Mouse (Mus musculus): Measurements from ENCODE around the gene Mrps21. TPM values are rescaled to one million over a fixed set of nuclear protein-coding genes. Genes with fewer than 3 reads are reported as not detected.
A peak's percentile ranks its signal among the peaks of the same experiment; 100 is the strongest.
"Not testable (repeated sequence)": the region's sequence is repeated elsewhere in the genome, so short reads cannot be mapped to it uniquely, and the experiment has no call there.

Gene Mrps21
- polyA plus RNA-seq, 1 experiment from 2014 or later, result 355 TPM

DNA sequence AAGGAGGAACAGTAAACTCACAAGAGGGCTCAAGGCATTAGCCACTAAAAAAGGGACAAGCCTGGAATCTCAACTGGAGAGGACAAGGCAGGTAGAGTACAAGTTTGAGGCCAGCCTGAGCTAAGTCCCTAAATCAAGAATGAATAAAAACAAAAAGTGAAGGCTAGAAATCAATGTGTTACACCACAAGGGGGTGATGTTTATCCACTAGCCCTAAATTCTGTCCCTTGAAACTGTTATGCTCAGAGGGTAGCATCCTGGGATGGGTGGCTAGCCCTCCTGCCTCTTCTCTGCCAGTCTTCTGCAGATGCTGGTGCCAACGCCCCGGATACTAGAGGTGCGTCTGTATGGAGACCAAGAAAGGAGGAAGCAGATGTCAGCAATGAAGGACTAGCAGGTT lies 11.0 kb downstream of the Mrps21 start:
- Histone ChIP-seq H3K4me3 (ENCODE audit: low read length) (no peak overlapping the region), H3K9ac (replicated peaks; ENCODE audit: low read length) (no peak overlapping the region), H3K27me3 (ENCODE audit: insufficient read depth, low read length) (no peaks in the 10 kb centered on the region), H3K4me1 (ENCODE audit: insufficient read depth, low read length) (no peaks in the 10 kb centered on the region), H3K36me3 (ENCODE audit: insufficient read depth, low read length) (peaks cover 22% of the 10 kb centered on the region), H3K9me3 (ENCODE audit: low read length) (no peaks in the 10 kb centered on the region), H3K27ac (ENCODE audit: low read length) (no peak overlapping the region), H3K4me2 (replicated peaks; ENCODE audit: low read depth, low read length) (no peak overlapping the region)
- 82% methylated on average over 3 of the region's 3 CpGs for WGBS
- ATAC-seq (ENCODE audit: low FRiP score, low TSS enrichment), result no peak

- WGBS, result 81% methylated on average over 3 of the region's 3 CpGs
- H3K27ac ChIP-seq (ENCODE audit: low read length); H3K27me3 ChIP-seq (ENCODE audit: insufficient read depth, low read length); H3K4me1 ChIP-seq (ENCODE audit: insufficient read depth, low read length); H3K9ac ChIP-seq (replicated peaks; ENCODE audit: low read length); ATAC-seq (ENCODE audit: low FRiP score, low TSS enrichment); H3K4me2 ChIP-seq (replicated peaks; ENCODE audit: low read depth, low read length); H3K4me3 ChIP-seq (ENCODE audit: low read length); H3K9me3 ChIP-seq (ENCODE audit: low read length): not testable (repeated sequence)
- H3K36me3 ChIP-seq (ENCODE audit: insufficient read depth, low read length), result peaks cover 11% of the 10 kb centered on the region
Measured at GRCm38 (mm10) chr3:95858278-95858677, 13.0 kb downstream of the Mrps21 start.

GRCm38 (mm10) chr3:95857050-95857449 lies 14.3 kb downstream of the Mrps21 start:
- not testable (repeated sequence) for H3K4me2 ChIP-seq (replicated peaks; ENCODE audit: low read depth, low read length); H3K9me3 ChIP-seq (ENCODE audit: low read length); ATAC-seq (ENCODE audit: low FRiP score, low TSS enrichment); H3K9ac ChIP-seq (replicated peaks; ENCODE audit: low read length); H3K4me1 ChIP-seq (ENCODE audit: insufficient read depth, low read length); H3K27ac ChIP-seq (ENCODE audit: low read length); H3K4me3 ChIP-seq (ENCODE audit: low read length); H3K27me3 ChIP-seq (ENCODE audit: insufficient read depth, low read length)
- 84% methylated on average over 1 of the region's 1 CpGs for WGBS
- H3K36me3 ChIP-seq (ENCODE audit: insufficient read depth, low read length), result peaks cover 15% of the 10 kb centered on the region

DNA sequence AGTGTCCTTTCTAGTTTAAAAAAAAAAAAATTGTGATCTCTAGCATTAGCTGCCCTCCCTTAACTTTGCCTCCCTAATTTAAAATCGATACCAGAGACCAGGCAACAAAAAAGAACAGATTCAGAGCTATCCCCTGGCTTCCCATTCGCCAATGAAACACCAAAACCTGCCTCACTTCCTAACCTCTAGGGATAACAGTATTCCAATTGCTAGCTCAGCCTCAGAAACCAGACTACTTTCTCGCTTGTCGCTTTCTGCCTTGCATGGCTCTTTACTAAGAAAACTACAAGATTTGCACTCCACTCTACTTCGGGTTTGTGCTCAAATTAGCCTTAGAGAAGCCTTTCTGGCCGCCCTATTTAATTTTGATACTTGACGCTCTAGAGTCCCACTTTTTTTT lies 15.2 kb downstream of the Mrps21 start:
- WGBS, result 22% methylated on average over 7 of the region's 7 CpGs
- no peaks in the 10 kb centered on the region for H3K27me3 ChIP-seq (ENCODE audit: insufficient read depth, low read length)
- H3K9me3 ChIP-seq (ENCODE audit: low read length), result no peaks in the 10 kb centered on the region
- peak overlapping the region; percentile 91 for H3K9ac ChIP-seq (replicated peaks; ENCODE audit: low read length)
- H3K27ac ChIP-seq (ENCODE audit: low read length), result peak overlapping the region; percentile 82
- peaks cover 19% of the 10 kb centered on the region for H3K36me3 ChIP-seq (ENCODE audit: insufficient read depth, low read length)
- ATAC-seq (ENCODE audit: low FRiP score, low TSS enrichment), result 0 out of 2 replicates have a peak, but pooled peaks have one; percentile 5
- H3K4me3 ChIP-seq (ENCODE audit: low read length), result peak overlapping the region; percentile 95
- peaks cover 7% of the 10 kb centered on the region for H3K4me1 ChIP-seq (ENCODE audit: insufficient read depth, low read length)
- H3K4me2 ChIP-seq (replicated peaks; ENCODE audit: low read depth, low read length), result peak overlapping the region; percentile 71

- peak within 1 kb of the TSS; percentile 91 for H3K9ac ChIP-seq (replicated peaks; ENCODE audit: low read length)
- peaks cover 23% of the 10 kb centered on the region for H3K36me3 ChIP-seq (ENCODE audit: insufficient read depth, low read length)
- peaks cover 7% of the 10 kb centered on the region for H3K4me1 ChIP-seq (ENCODE audit: insufficient read depth, low read length)
- peak within 1 kb of the TSS; percentile 82 for H3K27ac ChIP-seq (ENCODE audit: low read length)
- WGBS, result under 1% methylated on average over 56 of the region's 56 CpGs
- H3K4me2 ChIP-seq (replicated peaks; ENCODE audit: low read depth, low read length), result peak within 1 kb of the TSS; percentile 71
- H3K27me3 ChIP-seq (ENCODE audit: insufficient read depth, low read length), result no peaks in the 10 kb centered on the region
- peak within 1 kb of the TSS; percentile 95 for H3K4me3 ChIP-seq (ENCODE audit: low read length)
- H3K9me3 ChIP-seq (ENCODE audit: low read length), result no peaks in the 10 kb centered on the region
- ATAC-seq (ENCODE audit: low FRiP score, low TSS enrichment), result peak; percentile 99
Measured at GRCm38 (mm10) chr3:95855502-95856089, 15.7 kb downstream of the Mrps21 start, which contains the start of gene Prpf3. TSS of gene Prpf3 (minus strand) at chr3:95855885.

DNA sequence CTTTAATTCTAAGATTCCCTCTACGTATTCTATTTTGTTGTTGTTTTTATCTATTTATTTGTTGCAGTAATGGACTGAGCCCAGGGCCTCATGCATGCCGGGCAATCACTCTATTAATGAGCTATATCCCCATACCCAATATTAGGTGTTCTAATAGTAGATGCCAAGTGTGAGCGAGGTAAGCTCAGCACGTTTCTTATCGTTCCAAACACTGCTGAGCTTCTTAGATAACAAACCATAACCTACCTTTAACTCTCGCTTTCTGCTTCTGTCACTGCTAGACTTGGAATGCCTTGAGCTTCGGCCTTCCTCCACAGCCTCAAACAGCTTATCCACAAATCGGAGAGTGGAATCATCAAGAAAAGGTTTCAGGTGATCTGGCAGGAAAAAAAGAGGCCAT lies 20.0 kb downstream of the Mrps21 start:
- H3K4me2 ChIP-seq (replicated peaks; ENCODE audit: low read depth, low read length), result no peak overlapping the region
- H3K36me3 ChIP-seq (ENCODE audit: insufficient read depth, low read length), result peaks cover 62% of the 10 kb centered on the region
- WGBS, result 95% methylated on average over 8 of the region's 8 CpGs
- H3K27me3 ChIP-seq (ENCODE audit: insufficient read depth, low read length), result no peaks in the 10 kb centered on the region
- H3K4me3 ChIP-seq (ENCODE audit: low read length), result no peak overlapping the region
- ATAC-seq (ENCODE audit: low FRiP score, low TSS enrichment), result no peak
- H3K9me3 ChIP-seq (ENCODE audit: low read length), result no peaks in the 10 kb centered on the region
- H3K4me1 ChIP-seq (ENCODE audit: insufficient read depth, low read length), result peaks cover 7% of the 10 kb centered on the region
- no peak overlapping the region for H3K27ac ChIP-seq (ENCODE audit: low read length)
- H3K9ac ChIP-seq (replicated peaks; ENCODE audit: low read length), result no peak overlapping the region

DNA sequence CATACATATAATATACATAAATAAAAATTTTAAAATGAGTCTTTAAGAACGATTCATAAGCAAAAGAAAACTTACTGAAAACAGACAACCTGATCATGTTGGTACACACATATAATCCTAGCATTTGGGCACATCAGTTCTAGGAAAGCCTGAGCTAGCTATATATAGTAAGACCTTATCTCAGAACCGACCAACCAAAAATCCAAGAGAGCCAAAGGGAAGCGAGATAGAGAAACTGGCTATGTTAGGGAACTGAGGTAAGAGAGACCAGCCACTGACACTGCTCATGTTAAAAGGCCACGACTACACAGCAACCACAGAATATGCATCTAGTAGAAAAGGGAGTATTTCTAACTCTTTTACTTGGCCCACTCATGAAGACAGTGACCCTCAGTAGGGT lies 20.7 kb downstream of the Mrps21 start:
- Histone ChIP-seq H3K4me2 (replicated peaks; ENCODE audit: low read depth, low read length) (no peak overlapping the region), H3K4me1 (ENCODE audit: insufficient read depth, low read length) (peaks cover 7% of the 10 kb centered on the region), H3K27me3 (ENCODE audit: insufficient read depth, low read length) (no peaks in the 10 kb centered on the region), H3K36me3 (ENCODE audit: insufficient read depth, low read length) (peaks cover 68% of the 10 kb centered on the region), H3K4me3 (ENCODE audit: low read length) (no peak overlapping the region), H3K9ac (replicated peaks; ENCODE audit: low read length) (no peak overlapping the region), H3K27ac (ENCODE audit: low read length) (no peak overlapping the region), H3K9me3 (ENCODE audit: low read length) (no peaks in the 10 kb centered on the region)
- no peak for ATAC-seq (ENCODE audit: low FRiP score, low TSS enrichment)
- 84% methylated on average over 4 of the region's 4 CpGs for WGBS

GRCm38 (mm10) chr3:95842503-95843214 lies 28.7 kb downstream of the Mrps21 start:
- no peak overlapping the region for H3K9ac ChIP-seq (replicated peaks; ENCODE audit: low read length)
- no peaks in the 10 kb centered on the region for H3K27me3 ChIP-seq (ENCODE audit: insufficient read depth, low read length)
- H3K36me3 ChIP-seq (ENCODE audit: insufficient read depth, low read length), result peaks cover 57% of the 10 kb centered on the region
- 86% methylated on average over 3 of the region's 3 CpGs for WGBS
- ATAC-seq (ENCODE audit: low FRiP score, low TSS enrichment), result no peak
- H3K4me3 ChIP-seq (ENCODE audit: low read length), result no peak overlapping the region
- no peaks in the 10 kb centered on the region for H3K4me1 ChIP-seq (ENCODE audit: insufficient read depth, low read length)
- H3K9me3 ChIP-seq (ENCODE audit: low read length), result no peaks in the 10 kb centered on the region
- no peak overlapping the region for H3K27ac ChIP-seq (ENCODE audit: low read length)
- no peak overlapping the region for H3K4me2 ChIP-seq (replicated peaks; ENCODE audit: low read depth, low read length)

- no peak overlapping the region for H3K4me3 ChIP-seq (ENCODE audit: low read length)
- H3K9ac ChIP-seq (replicated peaks; ENCODE audit: low read length), result no peak overlapping the region
- no peak overlapping the region for H3K4me2 ChIP-seq (replicated peaks; ENCODE audit: low read depth, low read length)
- H3K9me3 ChIP-seq (ENCODE audit: low read length), result no peaks in the 10 kb centered on the region
- H3K27me3 ChIP-seq (ENCODE audit: insufficient read depth, low read length), result no peaks in the 10 kb centered on the region
- 92% methylated on average over 2 of the region's 2 CpGs for WGBS
- H3K4me1 ChIP-seq (ENCODE audit: insufficient read depth, low read length), result no peaks in the 10 kb centered on the region
- H3K27ac ChIP-seq (ENCODE audit: low read length), result no peak overlapping the region
- H3K36me3 ChIP-seq (ENCODE audit: insufficient read depth, low read length), result peaks cover 54% of the 10 kb centered on the region
- no peak for ATAC-seq (ENCODE audit: low FRiP score, low TSS enrichment)
Measured at GRCm38 (mm10) chr3:95839250-95839649, 32.1 kb downstream of the Mrps21 start.

- Histone ChIP-seq H3K4me2 (replicated peaks; ENCODE audit: low read depth, low read length) (no peak overlapping the region), H3K9ac (replicated peaks; ENCODE audit: low read length) (no peak overlapping the region), H3K4me1 (ENCODE audit: insufficient read depth, low read length) (no peaks in the 10 kb centered on the region), H3K36me3 (ENCODE audit: insufficient read depth, low read length) (peaks cover 58% of the 10 kb centered on the region), H3K27me3 (ENCODE audit: insufficient read depth, low read length) (no peaks in the 10 kb centered on the region), H3K4me3 (ENCODE audit: low read length) (no peak overlapping the region), H3K9me3 (ENCODE audit: low read length) (no peaks in the 10 kb centered on the region; the same call in 1 of the 2 replicates), H3K27ac (ENCODE audit: low read length) (no peak overlapping the region)
- 96% methylated on average over 4 of the region's 4 CpGs for WGBS
- no peak for ATAC-seq (ENCODE audit: low FRiP score, low TSS enrichment)
Measured at GRCm38 (mm10) chr3:95829053-95829452, 42.3 kb downstream of the Mrps21 start.
